In the genomic region with DNA sequence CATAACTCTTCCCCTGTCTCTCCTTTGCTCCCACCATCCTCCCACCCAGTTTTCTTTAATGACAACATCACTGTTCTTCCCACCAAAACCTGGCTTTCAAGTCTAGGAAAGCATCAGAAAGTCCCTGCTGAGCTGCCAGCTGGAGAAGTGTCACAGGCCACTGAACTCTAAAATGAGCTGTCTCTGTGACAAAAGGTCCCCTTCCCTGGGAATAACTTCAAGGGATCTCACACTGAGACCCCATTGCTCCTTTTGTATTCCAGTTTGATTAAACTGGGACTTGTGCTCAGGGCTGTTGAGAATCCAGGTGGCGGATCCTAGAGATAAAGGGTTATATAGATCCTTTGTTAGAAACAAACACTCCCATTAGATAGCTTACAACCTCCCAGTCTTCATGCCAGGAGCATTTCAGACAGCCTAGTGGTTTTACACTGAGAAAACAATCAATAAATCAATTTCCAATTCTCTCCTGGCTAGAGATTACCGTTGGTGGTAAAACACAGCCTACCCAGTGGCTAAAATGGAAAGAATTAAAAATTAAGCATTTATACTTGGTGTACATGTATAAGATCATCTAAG, we compare ENCODE assay signal across 10 mouse cellular contexts. TPM values are rescaled to one million over a fixed set of nuclear protein-coding genes. Genes with fewer than 3 reads are reported as not detected.
DNase-seq lines count a peak whose midpoint lies in the region; ATAC-seq lines count a peak whose summit lies in the region.
"Had no signal": no experiment of that assay in that cellular context is flagged by ENCODE, and none has a peak within 500 bp of the region (broad histone marks: within the 10 kb centered on the region; RNA-seq: fewer than 3 reads in every experiment).

No protein-coding gene starts in this region.

- peaks cover 24% of the 10 kb centered on the region for H3K4me1 ChIP-seq in hindbrain, embryonic 10.5 days (replicated peaks)
- H3K4me1 ChIP-seq in hindbrain, embryonic 16.5 days (ENCODE audit: control insufficient read depth, insufficient read depth, low read depth, low read length): no peaks in the 10 kb centered on the region
- H3K4me1 ChIP-seq in midbrain, embryonic 11.5 days (ENCODE audit: control insufficient read depth, insufficient read depth, low read length): peaks cover 12% of the 10 kb centered on the region

- no peak overlapping the region for H3K4me2 ChIP-seq in hindbrain, embryonic 16.5 days (ENCODE audit: low read length)
- H3K4me2 ChIP-seq in midbrain, embryonic 11.5 days: no peak overlapping the region

- no peak overlapping the region; the same call in 1 of the 2 replicates for H3K27ac ChIP-seq in hindbrain, embryonic 10.5 days
- no peak overlapping the region for H3K27ac ChIP-seq in hindbrain, embryonic 16.5 days (ENCODE audit: low read depth, low read length)
- H3K27ac ChIP-seq in midbrain, embryonic 11.5 days (ENCODE audit: low read depth, low read length): no peak overlapping the region

- H3K36me3 ChIP-seq in hindbrain, embryonic 10.5 days: no peaks in the 10 kb centered on the region
- no peaks in the 10 kb centered on the region for H3K36me3 ChIP-seq in hindbrain, embryonic 16.5 days (ENCODE audit: control insufficient read depth, insufficient read depth, low read length)
- no peaks in the 10 kb centered on the region for H3K36me3 ChIP-seq in midbrain, embryonic 11.5 days (ENCODE audit: control insufficient read depth, insufficient read depth, low read length)

- H3K4me3 ChIP-seq in hindbrain, embryonic 10.5 days: no peak overlapping the region
- H3K4me3 ChIP-seq in hindbrain, embryonic 16.5 days (ENCODE audit: low read length): no peak overlapping the region
- H3K4me3 ChIP-seq in midbrain, embryonic 11.5 days (ENCODE audit: low read depth, low read length): no peak overlapping the region

- peak; percentile 46 for DNase-seq in hindbrain, embryonic 10.5 days (ENCODE audit: low spot score)
- peak; percentile 56 for DNase-seq in ES-CJ7 (ENCODE audit: low read depth, low spot score)
- DNase-seq in embryo, embryonic 10.5 days (ENCODE audit: low spot score): peak; percentile 61
- no peak for DNase-seq in midbrain, embryonic 11.5 days (ENCODE audit: low spot score, missing footprints)
- no peak for DNase-seq in cerebellum, postnatal 25 days
- DNase-seq in cerebellum, adult 9-11 months: no peak
- no peak for DNase-seq in thymus, postnatal 25 days

- 16% methylated on average over 2 of the region's 2 CpGs for WGBS in hindbrain, embryonic 10.5 days
- 20% methylated on average over 2 of the region's 2 CpGs for WGBS in hindbrain, embryonic 16.5 days
- 16% methylated on average over 2 of the region's 2 CpGs for WGBS in midbrain, embryonic 11.5 days

- H3K9ac ChIP-seq in hindbrain, embryonic 16.5 days (ENCODE audit: low read depth, low read length): no peak overlapping the region
- no peak overlapping the region for H3K9ac ChIP-seq in midbrain, embryonic 11.5 days (ENCODE audit: low read length)

- H3K9me3 ChIP-seq in hindbrain, embryonic 10.5 days: no peaks in the 10 kb centered on the region
- no peaks in the 10 kb centered on the region for H3K9me3 ChIP-seq in hindbrain, embryonic 16.5 days (ENCODE audit: control insufficient read depth, low read length)
- H3K9me3 ChIP-seq in midbrain, embryonic 11.5 days (ENCODE audit: control insufficient read depth, low read length): no peaks in the 10 kb centered on the region
- H3K9me3 ChIP-seq: megakaryocyte, embryonic 14.5 days had no signal

- no peaks in the 10 kb centered on the region for H3K27me3 ChIP-seq in hindbrain, embryonic 10.5 days (ENCODE audit: insufficient read depth, poor library complexity, severe bottlenecking)
- H3K27me3 ChIP-seq in hindbrain, embryonic 16.5 days (replicated peaks; ENCODE audit: control insufficient read depth, insufficient read depth, low read length): no peaks in the 10 kb centered on the region; the same call in 1 of the 2 replicates
- H3K27me3 ChIP-seq in midbrain, embryonic 11.5 days (ENCODE audit: control insufficient read depth, insufficient read depth, low read length): no peaks in the 10 kb centered on the region
- H3K27me3 ChIP-seq: megakaryocyte, embryonic 14.5 days had no signal

- no peak; the same call in 1 of the 2 replicates for ATAC-seq in hindbrain, embryonic 16.5 days
- peak; percentile 70 for ATAC-seq in midbrain, embryonic 11.5 days (ENCODE audit: low FRiP score)

RNA-seq across cellular contexts. Expression of gene Gm47985, which starts 3.7 kb away (rescaled TPM):
- 0.20 TPM in 1 of 2 replicates, not detected in the other for polyA plus RNA-seq in hindbrain, embryonic 10.5 days (2016; fragmentation: Nextera tagmentation; extraction: Ambion mirVana)
- polyA plus RNA-seq in hindbrain, embryonic 16.5 days (2015; fragmentation: Nextera tagmentation; extraction: Ambion mirVana): not detected in 2 replicates
- 0.52 and 0.75 TPM in 2 replicates for polyA plus RNA-seq in midbrain, embryonic 11.5 days (2014; fragmentation: Nextera tagmentation; extraction: Ambion mirVana)

RNA-seq across cellular contexts. Expression of gene Gm8947, which starts 13.6 kb away (rescaled TPM):
- polyA plus RNA-seq in hindbrain, embryonic 10.5 days (2016; fragmentation: Nextera tagmentation; extraction: Ambion mirVana): 0.10 and 0.25 TPM in 2 replicates
- not detected in 2 replicates for polyA plus RNA-seq in hindbrain, embryonic 16.5 days (2015; fragmentation: Nextera tagmentation; extraction: Ambion mirVana)
- polyA plus RNA-seq in midbrain, embryonic 11.5 days (2014; fragmentation: Nextera tagmentation; extraction: Ambion mirVana): 0.18 and 0.42 TPM in 2 replicates
- polyA plus RNA-seq: inflammation-experienced regulatory T-cells, adult 6 months had no signal

RNA-seq across cellular contexts. Expression of gene Gm47995, which starts 19.7 kb away (rescaled TPM):
- 0.30 TPM in 1 of 2 replicates, not detected in the other for polyA plus RNA-seq in hindbrain, embryonic 10.5 days (2016; fragmentation: Nextera tagmentation; extraction: Ambion mirVana)
- polyA plus RNA-seq in hindbrain, embryonic 16.5 days (2015; fragmentation: Nextera tagmentation; extraction: Ambion mirVana): not detected in 2 replicates
- polyA plus RNA-seq in midbrain, embryonic 11.5 days (2014; fragmentation: Nextera tagmentation; extraction: Ambion mirVana): 0.36 TPM in 1 of 2 replicates, not detected in the other
- polyA plus RNA-seq: inflammation-experienced regulatory T-cells, adult 6 months had no signal

RNA-seq across cellular contexts. Expression of gene 3110040M04Rik, which starts 25.3 kb away (rescaled TPM):
- polyA plus RNA-seq in hindbrain, embryonic 10.5 days (2016; fragmentation: Nextera tagmentation; extraction: Ambion mirVana): 0.90 TPM in 1 of 2 replicates, not detected in the other
- polyA plus RNA-seq in hindbrain, embryonic 16.5 days (2015; fragmentation: Nextera tagmentation; extraction: Ambion mirVana): not detected in 2 replicates
- polyA plus RNA-seq in midbrain, embryonic 11.5 days (2014; fragmentation: Nextera tagmentation; extraction: Ambion mirVana): 0.38 TPM in 1 of 2 replicates, not detected in the other
- polyA plus RNA-seq: inflammation-experienced regulatory T-cells, adult 6 months had no signal

RNA-seq across cellular contexts. Expression of gene Gm47996, which starts 31.3 kb away (rescaled TPM):
- polyA plus RNA-seq in hindbrain, embryonic 10.5 days (2016; fragmentation: Nextera tagmentation; extraction: Ambion mirVana): 0.33 TPM in 1 of 2 replicates, not detected in the other
- not detected in 2 replicates for polyA plus RNA-seq in hindbrain, embryonic 16.5 days (2015; fragmentation: Nextera tagmentation; extraction: Ambion mirVana)
- polyA plus RNA-seq in midbrain, embryonic 11.5 days (2014; fragmentation: Nextera tagmentation; extraction: Ambion mirVana): not detected in 2 replicates
- polyA plus RNA-seq: inflammation-experienced regulatory T-cells, adult 6 months had no signal

Comparison
In these comparisons a context has a peak if more than half of its experiments do, and no peak if none do; other contexts are left out.
1. DNase-seq: peak in hindbrain, embryonic 10.5 days (single experiment), ES-CJ7 (single experiment) and embryo, embryonic 10.5 days (single experiment); none in midbrain, embryonic 11.5 days (single experiment), cerebellum, postnatal 25 days (0 of 2), cerebellum, adult 9-11 months (single experiment) and thymus, postnatal 25 days (single experiment).